Mouse (Mus musculus) limb, embryonic 15.5 days (tissue): ENCODE measurements around the gene Oat. TPM values are rescaled to one million over a fixed set of nuclear protein-coding genes. Genes with fewer than 3 reads are reported as not detected.

Experiments
- ATAC-seq: fragments of 200-750 bp; cut with Nextera tagmentation; 2 replicates; pipeline ENCODE4 v1.8.0; 2017; ENCODE audit warnings: low read depth, moderate TSS enrichment; ENCODE audit not compliant: insufficient number of reproducible peaks, low FRiP score, low TSS enrichment
- H3K27ac ChIP-seq: fragments of 300-500 bp; sonication (generic); 2 replicates; pipeline ENCODE4 v1.5.1; 2015; ENCODE audit warnings: moderate library complexity, mild to moderate bottlenecking, inconsistent platforms
- H3K27me3 ChIP-seq: fragments of 300-500 bp; sonication (generic); 2 replicates; pipeline ENCODE4 v1.6.1; 2015; ENCODE audit warnings: inconsistent platforms
- H3K36me3 ChIP-seq: fragments of 300-500 bp; sonication (generic); 2 replicates; pipeline ENCODE4 v1.6.1; 2015; ENCODE audit warnings: inconsistent platforms
- H3K4me1 ChIP-seq: fragments of 300-500 bp; sonication (generic); 2 replicates; pipeline ENCODE4 v1.6.1; 2015; ENCODE audit warnings: inconsistent platforms
- H3K4me2 ChIP-seq: fragments of 300-500 bp; sonication (generic); 2 replicates; pipeline ENCODE4 v1.6.1; 2015; ENCODE audit warnings: mild to moderate bottlenecking, inconsistent platforms
- H3K4me3 ChIP-seq: fragments of 300-500 bp; sonication (generic); 2 replicates; pipeline ENCODE4 v1.5.1; 2015; ENCODE audit warnings: mild to moderate bottlenecking, inconsistent platforms
- H3K9ac ChIP-seq: fragments of 300-500 bp; sonication (generic); 2 replicates; pipeline ENCODE4 v1.6.1; 2015; ENCODE audit warnings: inconsistent platforms
- H3K9me3 ChIP-seq: fragments of 300-500 bp; sonication (generic); 2 replicates; pipeline ENCODE4 v1.6.1; 2016; ENCODE audit warnings: inconsistent platforms
- WGBS: fragments of 180-500 bp; shearing (Covaris S2); methylation state at CpG from one replicate; pipeline ENCODE4 v1.1.7; 2015; 5-methylcytosine and 5-hydroxymethylcytosine counted together
- polyA plus RNA-seq: library from polyadenylated mRNA; unstranded; fragments of >200 nt; fragmentation: Nextera tagmentation; extraction: Ambion mirVana; gene quantifications from 2 replicates; pipeline ENCODE4 v1.2.1, GENCODE M21; 2015

Oat gene
- polyA plus RNA-seq, 1 experiment from 2014 or later, result 274 TPM

- H3K9me3 ChIP-seq, result no peaks in the 10 kb centered on the region
- H3K4me1 ChIP-seq, result peaks cover 15% of the 10 kb centered on the region; the same call in 1 of the 2 replicates
- no peak overlapping the region for H3K4me3 ChIP-seq
- H3K27me3 ChIP-seq, result peaks cover 3% of the 10 kb centered on the region; the same call in 1 of the 2 replicates
- no peak for ATAC-seq
- no peak overlapping the region for H3K4me2 ChIP-seq
- no peak overlapping the region for H3K9ac ChIP-seq
- 30% methylated on average over 2 of the region's 2 CpGs for WGBS
- no peak overlapping the region for H3K27ac ChIP-seq
- no peaks in the 10 kb centered on the region for H3K36me3 ChIP-seq
Observed at GRCm38 (mm10) chr7:132509110-132509509, 67.1 kb downstream of the Oat start.

Other genes starting within 250 kb of the Oat start
- 0.06 and 0.10 TPM in 2 replicates for gene Nkx1-2, start 23.2 kb upstream of the Oat start, polyA plus RNA-seq
- gene Lhpp, start 34.2 kb upstream of the Oat start, polyA plus RNA-seq, result 16.8 and 17.1 TPM in 2 replicates
- 18.5 and 20.2 TPM in 2 replicates for gene Fam53b, start 237.5 kb upstream of the Oat start, polyA plus RNA-seq